Mouse (Mus musculus): ENCODE results near the gene Ly6g6c. TPM values are rescaled to one million over a fixed set of nuclear protein-coding genes. Genes with fewer than 3 reads are reported as not detected.

The Ly6g6c gene
- polyA plus RNA-seq, 1 experiment from 2014 or later, result 0.32 TPM

- no peaks in the 10 kb centered on the region for H3K9me3 ChIP-seq (ENCODE audit: low read length)
- H3K4me3 ChIP-seq (ENCODE audit: low read depth, low read length), result 0 out of 2 replicates have a peak overlapping the region, but pooled peaks have one; percentile 12
- TF ChIP-seq CTCF (IDR thresholded peaks at IDR 0.05; ENCODE audit: low read depth), result no peak
- TF ChIP-seq EP300 (IDR thresholded peaks at IDR 0.05; ENCODE audit: low read depth), result no peak
- peak overlapping the region; percentile 41; the same call in 1 of the 2 replicates for H3K27ac ChIP-seq (ENCODE audit: low read depth)
- H3K36me3 ChIP-seq (replicated peaks; ENCODE audit: insufficient read depth, low read length), result no peaks in the 10 kb centered on the region
- 39% methylated on average over 2 of the region's 2 CpGs for WGBS (ENCODE audit: insufficient replicate concordance)
- no peak for DNase-seq
- H3K4me1 ChIP-seq (ENCODE audit: insufficient read depth), result peaks cover 14% of the 10 kb centered on the region
- no peak overlapping the region; the same call in 1 of the 2 replicates for H3K9ac ChIP-seq (replicated peaks)
- H3K4me2 ChIP-seq (ENCODE audit: low read depth, low read length), result peak overlapping the region; percentile 53; the same call in 1 of the 2 replicates
- ATAC-seq, result no peak
- 0 out of 2 replicates have a peak, but pooled peaks cover 4% of the 10 kb centered on the region for H3K27me3 ChIP-seq (ENCODE audit: insufficient read depth, low read length)
Measured at GRCm38 (mm10) chr17:35077285-35077684, 12.1 kb downstream of the Ly6g6c start.

GRCm38 (mm10) chr17:35077786-35078233 lies 12.6 kb downstream of the Ly6g6c start, which contains the start of gene Ly6g6d:
Gene Ly6g6d (minus strand): TSS chr17:35078065.
- Histone ChIP-seq H3K27ac (ENCODE audit: low read depth) (peak within 1 kb of the TSS; percentile 41; the same call in 1 of the 2 replicates), H3K9me3 (ENCODE audit: low read length) (no peaks in the 10 kb centered on the region), H3K9ac (replicated peaks) (peak within 1 kb of the TSS; percentile 22), H3K4me3 (ENCODE audit: low read depth, low read length) (0 out of 2 replicates have a peak within 1 kb of the TSS, but pooled peaks have one; percentile 12), H3K4me2 (ENCODE audit: low read depth, low read length) (peak within 1 kb of the TSS; percentile 53), H3K36me3 (replicated peaks; ENCODE audit: insufficient read depth, low read length) (no peaks in the 10 kb centered on the region), H3K4me1 (ENCODE audit: insufficient read depth) (peaks cover 14% of the 10 kb centered on the region), H3K27me3 (ENCODE audit: insufficient read depth, low read length) (0 out of 2 replicates have a peak, but pooled peaks cover 4% of the 10 kb centered on the region)
- TF ChIP-seq CTCF (IDR thresholded peaks at IDR 0.05; ENCODE audit: low read depth) (peak; percentile 63), EP300 (IDR thresholded peaks at IDR 0.05; ENCODE audit: low read depth) (no peak)
- DNase-seq (peak; percentile 55), ATAC-seq (peak; percentile 42; the same call in 1 of the 2 replicates)
- WGBS (ENCODE audit: insufficient replicate concordance), result 9% methylated on average over 12 of the region's 14 CpGs

GRCm38 (mm10) chr17:35079778-35080177 lies 14.6 kb downstream of the Ly6g6c start:
- peak overlapping the region; percentile 50 for H3K27ac ChIP-seq (ENCODE audit: low read depth)
- no peaks in the 10 kb centered on the region for H3K36me3 ChIP-seq (replicated peaks; ENCODE audit: insufficient read depth, low read length)
- no peaks in the 10 kb centered on the region for H3K9me3 ChIP-seq (ENCODE audit: low read length)
- DNase-seq, result peak; percentile 54
- H3K27me3 ChIP-seq (ENCODE audit: insufficient read depth, low read length), result 0 out of 2 replicates have a peak, but pooled peaks cover 4% of the 10 kb centered on the region
- peak; percentile 85 for ATAC-seq
- peaks cover 14% of the 10 kb centered on the region for H3K4me1 ChIP-seq (ENCODE audit: insufficient read depth)
- peak overlapping the region; percentile 33; the same call in 1 of the 2 replicates for H3K9ac ChIP-seq (replicated peaks)
- peak overlapping the region; percentile 51 for H3K4me2 ChIP-seq (ENCODE audit: low read depth, low read length)
- peak; percentile 88 for TF ChIP-seq EP300 (IDR thresholded peaks at IDR 0.05; ENCODE audit: low read depth)
- peak; percentile 57 for TF ChIP-seq CTCF (IDR thresholded peaks at IDR 0.05; ENCODE audit: low read depth)
- WGBS (ENCODE audit: insufficient replicate concordance), result 28% methylated on average over 9 of the region's 9 CpGs
- peak overlapping the region; percentile 17; the same call in 1 of the 2 replicates for H3K4me3 ChIP-seq (ENCODE audit: low read depth, low read length)

GRCm38 (mm10) chr17:35080248-35080647 lies 15.1 kb downstream of the Ly6g6c start:
- Histone ChIP-seq H3K4me1 (ENCODE audit: insufficient read depth) (peaks cover 14% of the 10 kb centered on the region), H3K9me3 (ENCODE audit: low read length) (no peaks in the 10 kb centered on the region), H3K27me3 (ENCODE audit: insufficient read depth, low read length) (0 out of 2 replicates have a peak, but pooled peaks cover 4% of the 10 kb centered on the region), H3K27ac (ENCODE audit: low read depth) (peak overlapping the region; percentile 50), H3K9ac (replicated peaks) (peak overlapping the region; percentile 33; the same call in 1 of the 2 replicates), H3K4me2 (ENCODE audit: low read depth, low read length) (peak overlapping the region; percentile 51), H3K36me3 (replicated peaks; ENCODE audit: insufficient read depth, low read length) (no peaks in the 10 kb centered on the region), H3K4me3 (ENCODE audit: low read depth, low read length) (peak overlapping the region; percentile 17; the same call in 1 of the 2 replicates)
- TF ChIP-seq CTCF (IDR thresholded peaks at IDR 0.05; ENCODE audit: low read depth) (no peak), EP300 (IDR thresholded peaks at IDR 0.05; ENCODE audit: low read depth) (no peak)
- ATAC-seq (peak; percentile 48), DNase-seq (no peak)
- WGBS (ENCODE audit: insufficient replicate concordance), result 32% methylated on average over 6 of the region's 6 CpGs

- Histone ChIP-seq H3K4me2 (ENCODE audit: low read depth, low read length) (no peak overlapping the region; the same call in 1 of the 2 replicates), H3K4me3 (ENCODE audit: low read depth, low read length) (no peak overlapping the region), H3K27me3 (ENCODE audit: insufficient read depth, low read length) (0 out of 2 replicates have a peak, but pooled peaks cover 4% of the 10 kb centered on the region), H3K27ac (ENCODE audit: low read depth) (no peak overlapping the region; the same call in 1 of the 2 replicates), H3K36me3 (replicated peaks; ENCODE audit: insufficient read depth, low read length) (no peaks in the 10 kb centered on the region), H3K9ac (replicated peaks) (0 out of 2 replicates have a peak overlapping the region, but pooled peaks have one; percentile 33), H3K4me1 (ENCODE audit: insufficient read depth) (peaks cover 17% of the 10 kb centered on the region), H3K9me3 (ENCODE audit: low read length) (no peaks in the 10 kb centered on the region)
- ATAC-seq (no peak), DNase-seq (no peak)
- WGBS (ENCODE audit: insufficient replicate concordance), result 76% methylated on average over 4 of the region's 4 CpGs
- TF ChIP-seq CTCF (IDR thresholded peaks at IDR 0.05; ENCODE audit: low read depth) (no peak), EP300 (IDR thresholded peaks at IDR 0.05; ENCODE audit: low read depth) (no peak)
Measured at GRCm38 (mm10) chr17:35080710-35081109, 15.5 kb downstream of the Ly6g6c start.

GRCm38 (mm10) chr17:35082841-35083576 lies 17.8 kb downstream of the Ly6g6c start:
- Histone ChIP-seq H3K4me2 (ENCODE audit: low read depth, low read length) (no peak overlapping the region), H3K27me3 (ENCODE audit: insufficient read depth, low read length) (no peaks in the 10 kb centered on the region), H3K9ac (replicated peaks) (no peak overlapping the region), H3K27ac (ENCODE audit: low read depth) (no peak overlapping the region), H3K4me1 (ENCODE audit: insufficient read depth) (peaks cover 18% of the 10 kb centered on the region), H3K9me3 (ENCODE audit: low read length) (no peaks in the 10 kb centered on the region), H3K36me3 (replicated peaks; ENCODE audit: insufficient read depth, low read length) (no peaks in the 10 kb centered on the region), H3K4me3 (ENCODE audit: low read depth, low read length) (no peak overlapping the region)
- WGBS (ENCODE audit: insufficient replicate concordance), result 86% methylated on average over 16 of the region's 16 CpGs
- no peak for DNase-seq
- TF ChIP-seq EP300 (IDR thresholded peaks at IDR 0.05; ENCODE audit: low read depth), result no peak
- no peak for TF ChIP-seq CTCF (IDR thresholded peaks at IDR 0.05; ENCODE audit: low read depth)
- no peak for ATAC-seq

Measured in liver, postnatal 0 days (tissue).